8 mouse cellular contexts compared by ENCODE assay signal in genomic region chr13:52457889-52458324, GRCm38 (mm10).
DNase-seq lines count a peak whose midpoint lies in the region; ATAC-seq lines count a peak whose summit lies in the region.

No protein-coding gene starts in this region.

- no peaks in the 10 kb centered on the region for H3K27me3 ChIP-seq in forebrain, embryonic 14.5 days (replicated peaks; ENCODE audit: control insufficient read depth, insufficient read depth, low read length)
- no peaks in the 10 kb centered on the region for H3K27me3 ChIP-seq in neural tube, embryonic 13.5 days

- H3K4me1 ChIP-seq in forebrain, embryonic 14.5 days (ENCODE audit: control insufficient read depth, insufficient read depth, low read length), result peaks cover 3% of the 10 kb centered on the region; the same call in 1 of the 2 replicates
- peaks cover 16% of the 10 kb centered on the region; the same call in 1 of the 2 replicates for H3K4me1 ChIP-seq in neural tube, embryonic 13.5 days (replicated peaks)

- peak overlapping the region; percentile 82 for H3K27ac ChIP-seq in forebrain, embryonic 14.5 days (ENCODE audit: low read depth, low read length)
- peak overlapping the region; percentile 86 for H3K27ac ChIP-seq in neural tube, embryonic 13.5 days (replicated peaks)

- peak overlapping the region; percentile 47 for H3K4me2 ChIP-seq in forebrain, embryonic 14.5 days (ENCODE audit: low read length)
- peak overlapping the region; percentile 47 for H3K4me2 ChIP-seq in neural tube, embryonic 13.5 days

- peak; percentile 97 for ATAC-seq in forebrain, embryonic 14.5 days
- ATAC-seq in neural tube, embryonic 13.5 days (ENCODE audit: low read depth), result peak; percentile 94
- ATAC-seq in megakaryocyte-erythroid progenitor cell, adult 5-6 weeks (replicated peaks; ENCODE audit: low FRiP score, low TSS enrichment, poor library complexity, severe bottlenecking), result no peak

- peak; percentile 99 for DNase-seq in cerebellum, adult 9-10 months
- peak; percentile 90 for DNase-seq in forebrain, embryonic 14.5 days (ENCODE audit: low spot score)
- DNase-seq in layer of hippocampus, postnatal 25 days (ENCODE audit: extremely low spot score in 1 of 2, low spot score in 1 of 2), result peak; percentile 35 to 43
- DNase-seq in spleen, postnatal 36 days (ENCODE audit: low spot score in 2 of 2), result no peak
- no peak for DNase-seq in ovary, adult 18-20 months (ENCODE audit: low spot score)
- DNase-seq in adrenal gland, postnatal 4 days (ENCODE audit: low spot score in 2 of 2), result no peak

- H3K9ac ChIP-seq in forebrain, embryonic 14.5 days (ENCODE audit: low read length), result peak overlapping the region; percentile 13; the same call in 1 of the 2 replicates
- H3K9ac ChIP-seq in neural tube, embryonic 13.5 days, result peak overlapping the region; percentile 34; the same call in 1 of the 2 replicates

- H3K9me3 ChIP-seq in forebrain, embryonic 14.5 days (replicated peaks; ENCODE audit: control insufficient read depth, low read length), result no peaks in the 10 kb centered on the region
- H3K9me3 ChIP-seq in neural tube, embryonic 13.5 days, result no peaks in the 10 kb centered on the region

- H3K4me3 ChIP-seq in forebrain, embryonic 14.5 days (ENCODE audit: low read depth, low read length), result peak overlapping the region; percentile 11
- peak overlapping the region; percentile 3; the same call in 1 of the 2 replicates for H3K4me3 ChIP-seq in neural tube, embryonic 13.5 days

- WGBS in forebrain, embryonic 14.5 days, result 10% methylated on average over 11 of the region's 11 CpGs
- 24% methylated on average over 11 of the region's 11 CpGs for WGBS in neural tube, embryonic 13.5 days

- H3K36me3 ChIP-seq in forebrain, embryonic 14.5 days (ENCODE audit: control insufficient read depth, insufficient read depth, low read length), result no peaks in the 10 kb centered on the region
- no peaks in the 10 kb centered on the region for H3K36me3 ChIP-seq in neural tube, embryonic 13.5 days

Comparison
In these comparisons a context has a peak if more than half of its experiments do, and no peak if none do; other contexts are left out.
1. DNase-seq: peak in cerebellum, adult 9-10 months (single experiment), forebrain, embryonic 14.5 days (single experiment) and layer of hippocampus, postnatal 25 days (2 of 2); none in spleen, postnatal 36 days (0 of 2), ovary, adult 18-20 months (single experiment) and adrenal gland, postnatal 4 days (0 of 2).